Mouse (Mus musculus): Measurements from ENCODE around the gene Rhox3h. TPM values are rescaled to one million over a fixed set of nuclear protein-coding genes. Genes with fewer than 3 reads are reported as not detected.

Gene Rhox3h
- polyA plus RNA-seq, 1 experiment from 2014 or later = not detected

Other genes starting within 250 kb of the Rhox3h start
- gene Rhox4b, start 236.3 kb downstream of the Rhox3h start, polyA plus RNA-seq (2014; fragmentation: Nextera tagmentation; extraction: Ambion mirVana) = not detected in 2 replicates
- gene Rhox2c, start 215.1 kb downstream of the Rhox3h start, polyA plus RNA-seq (2014; fragmentation: Nextera tagmentation; extraction: Ambion mirVana) = not detected in 2 replicates
- gene Rhox3c, start 210.2 kb downstream of the Rhox3h start, polyA plus RNA-seq (2014; fragmentation: Nextera tagmentation; extraction: Ambion mirVana) = not detected in 2 replicates
- gene Rhox4c, start 188.4 kb downstream of the Rhox3h start, polyA plus RNA-seq (2014; fragmentation: Nextera tagmentation; extraction: Ambion mirVana) = not detected in 2 replicates
- gene Rhox2d, start 175.3 kb downstream of the Rhox3h start, polyA plus RNA-seq (2014; fragmentation: Nextera tagmentation; extraction: Ambion mirVana) = not detected in 2 replicates
- gene Rhox4d, start 154.4 kb downstream of the Rhox3h start, polyA plus RNA-seq (2014; fragmentation: Nextera tagmentation; extraction: Ambion mirVana) = 0.13 TPM in 1 of 2 replicates, not detected in the other
- gene Rhox2e, start 138.3 kb downstream of the Rhox3h start, polyA plus RNA-seq (2014; fragmentation: Nextera tagmentation; extraction: Ambion mirVana) = not detected in 2 replicates
- not detected in 2 replicates for gene Rhox3e, start 126.7 kb downstream of the Rhox3h start, polyA plus RNA-seq (2014; fragmentation: Nextera tagmentation; extraction: Ambion mirVana)
- not detected in 2 replicates for gene Rhox4e, start 111.4 kb downstream of the Rhox3h start, polyA plus RNA-seq (2014; fragmentation: Nextera tagmentation; extraction: Ambion mirVana)
- 0.23 TPM in 1 of 2 replicates, not detected in the other for gene Rhox2f, start 97.4 kb downstream of the Rhox3h start, polyA plus RNA-seq (2014; fragmentation: Nextera tagmentation; extraction: Ambion mirVana)
- gene Rhox3f, start 87.8 kb downstream of the Rhox3h start, polyA plus RNA-seq (2014; fragmentation: Nextera tagmentation; extraction: Ambion mirVana) = not detected in 2 replicates
- not detected in 2 replicates for gene Rhox4f, start 61.1 kb downstream of the Rhox3h start, polyA plus RNA-seq (2014; fragmentation: Nextera tagmentation; extraction: Ambion mirVana)
- gene Rhox3g, start 40.2 kb downstream of the Rhox3h start, polyA plus RNA-seq (2014; fragmentation: Nextera tagmentation; extraction: Ambion mirVana) = not detected in 2 replicates
- gene Rhox2g, start 25.3 kb downstream of the Rhox3h start, polyA plus RNA-seq (2014; fragmentation: Nextera tagmentation; extraction: Ambion mirVana) = not detected in 2 replicates
- gene Rhox4g, start 17.4 kb downstream of the Rhox3h start, polyA plus RNA-seq (2014; fragmentation: Nextera tagmentation; extraction: Ambion mirVana) = not detected in 2 replicates
- gene Rhox2h, start 4.5 kb upstream of the Rhox3h start, polyA plus RNA-seq (2014; fragmentation: Nextera tagmentation; extraction: Ambion mirVana) = not detected in 2 replicates
- gene Rhox5, start 136.1 kb upstream of the Rhox3h start, polyA plus RNA-seq (2014; fragmentation: Nextera tagmentation; extraction: Ambion mirVana) = 3.9 and 4.0 TPM in 2 replicates
- not detected in 2 replicates for gene Rhox6, start 158.1 kb upstream of the Rhox3h start, polyA plus RNA-seq (2014; fragmentation: Nextera tagmentation; extraction: Ambion mirVana)
- not detected in 2 replicates for gene Rhox7a, start 162.9 kb upstream of the Rhox3h start, polyA plus RNA-seq (2014; fragmentation: Nextera tagmentation; extraction: Ambion mirVana)
- gene Rhox8, start 210.2 kb upstream of the Rhox3h start, polyA plus RNA-seq (2014; fragmentation: Nextera tagmentation; extraction: Ambion mirVana) = not detected in 2 replicates
- gene Rhox7b, start 228.5 kb upstream of the Rhox3h start, polyA plus RNA-seq (2014; fragmentation: Nextera tagmentation; extraction: Ambion mirVana) = not detected in 2 replicates
- not detected in 2 replicates for gene Rhox9, start 233.0 kb upstream of the Rhox3h start, polyA plus RNA-seq (2014; fragmentation: Nextera tagmentation; extraction: Ambion mirVana)

Data from intestine, embryonic 14.5 days (tissue).